Mouse (Mus musculus) lung, adult 18-20 months (tissue): ENCODE data around the gene Zfp759.
"Not testable (repeated sequence)": the region's sequence is repeated elsewhere in the genome, so short reads cannot be mapped to it uniquely, and the experiment has no call there.

ENCODE experiments used
- DNase-seq, 2 experiments: peaks; one replicate each; pipeline ENCODE4 v3.0.0; 2022; ENCODE audit warnings: mixed read lengths in 2 of 2

Zfp759 gene

GRCm38 (mm10) chr13:67121360-67121759 is at the start of gene Zfp759:
Gene Zfp759, plus strand, starts transcription at chr13:67121660.
- not testable (repeated sequence) for DNase-seq

- DNase-seq = no peak
Observed at GRCm38 (mm10) chr13:67072786-67073185, 48.7 kb upstream of the Zfp759 start.

DNA sequence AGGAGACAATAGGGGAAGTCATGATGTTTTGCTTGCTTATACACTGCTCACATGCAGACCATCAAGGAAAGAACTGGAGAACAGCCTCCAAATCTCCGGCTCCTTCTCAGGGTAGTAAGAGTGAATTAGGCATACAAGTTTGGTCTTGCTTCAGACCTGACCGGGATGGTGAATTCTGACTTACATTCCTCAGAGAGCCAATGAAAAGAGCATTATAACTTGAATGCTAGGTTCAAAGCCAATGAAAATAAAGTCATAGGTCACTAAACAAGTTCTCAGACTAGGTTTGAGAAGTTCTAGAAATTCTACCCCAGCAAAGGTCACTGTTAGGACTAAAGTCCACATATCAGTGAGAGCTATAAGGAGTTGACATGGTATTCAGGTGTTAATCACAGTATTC is 44.2 kb upstream of the Zfp759 start:
- no peak for DNase-seq

DNA sequence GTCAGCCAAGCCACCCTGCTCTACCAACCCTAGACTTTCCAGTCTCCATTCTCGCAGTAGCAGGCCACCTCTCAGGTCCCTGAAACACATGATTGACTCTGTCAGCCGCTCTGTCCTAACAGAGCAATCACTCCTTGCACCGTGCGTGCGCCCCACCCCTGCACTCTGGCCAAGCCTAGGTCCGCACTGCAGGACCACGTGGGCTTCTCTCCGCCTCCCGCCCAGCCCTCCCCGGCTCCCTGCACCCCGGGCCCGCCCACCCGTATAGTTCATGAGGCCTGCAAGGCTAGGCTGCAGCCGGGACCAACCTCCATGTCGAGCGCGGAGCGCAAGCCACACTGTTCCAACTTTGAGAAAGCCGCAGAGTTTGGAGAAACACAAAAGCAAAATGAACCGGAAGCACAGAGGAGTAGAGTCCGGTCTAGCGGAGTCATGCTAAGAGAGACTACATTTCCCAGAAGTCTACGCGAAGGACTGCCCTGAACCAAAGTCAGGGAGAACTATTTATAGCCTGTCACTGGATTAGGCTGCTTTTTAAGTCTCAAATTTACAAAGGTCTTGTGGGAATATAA is 40.2 kb upstream of the Zfp759 start:
- peak; percentile 83 to 86 for DNase-seq

DNA sequence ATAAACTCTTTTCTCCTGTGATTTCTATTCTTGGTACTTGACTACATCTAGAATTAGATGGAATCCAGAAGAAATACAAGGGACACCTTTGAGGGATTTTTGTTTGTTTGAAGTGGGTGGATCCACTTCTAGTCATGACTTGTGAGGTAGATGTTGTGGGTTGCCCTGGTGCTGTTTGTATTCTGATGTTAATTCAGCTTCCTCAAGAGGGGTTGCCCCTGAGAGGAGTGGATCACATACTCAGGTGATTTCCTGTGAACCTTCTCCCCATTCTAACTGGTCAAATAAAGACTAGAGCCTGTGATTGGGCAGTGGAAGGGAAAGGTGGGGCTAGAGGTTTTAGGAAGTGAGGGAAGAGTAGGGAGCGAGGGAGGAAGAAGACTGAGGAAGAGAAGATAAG is 39.5 kb upstream of the Zfp759 start:
- peak in 1 of 2 experiments; percentile 41 for DNase-seq

- DNase-seq = no peak
Observed at GRCm38 (mm10) chr13:67090154-67090553, 31.3 kb upstream of the Zfp759 start.

GRCm38 (mm10) chr13:67097876-67098275 is 23.6 kb upstream of the Zfp759 start, which contains the start of gene Zfp708:
Gene Zfp708, minus strand, starts transcription at chr13:67097976.
- no peak for DNase-seq

GRCm38 (mm10) chr13:67107681-67108080 is 13.8 kb upstream of the Zfp759 start:
- DNase-seq = no peak

GRCm38 (mm10) chr13:67108194-67108820 is 13.2 kb upstream of the Zfp759 start, which contains the start of gene Gm28557:
Gene Gm28557, minus strand, starts transcription at chr13:67108604.
- DNase-seq = peak; percentile 92 to 96

GRCm38 (mm10) chr13:67108821-67109206 is 12.6 kb upstream of the Zfp759 start:
- DNase-seq = peak in 1 of 2 experiments; percentile 50

GRCm38 (mm10) chr13:67112096-67112495 is 9.4 kb upstream of the Zfp759 start:
- DNase-seq = peak; percentile 17 to 19

DNA sequence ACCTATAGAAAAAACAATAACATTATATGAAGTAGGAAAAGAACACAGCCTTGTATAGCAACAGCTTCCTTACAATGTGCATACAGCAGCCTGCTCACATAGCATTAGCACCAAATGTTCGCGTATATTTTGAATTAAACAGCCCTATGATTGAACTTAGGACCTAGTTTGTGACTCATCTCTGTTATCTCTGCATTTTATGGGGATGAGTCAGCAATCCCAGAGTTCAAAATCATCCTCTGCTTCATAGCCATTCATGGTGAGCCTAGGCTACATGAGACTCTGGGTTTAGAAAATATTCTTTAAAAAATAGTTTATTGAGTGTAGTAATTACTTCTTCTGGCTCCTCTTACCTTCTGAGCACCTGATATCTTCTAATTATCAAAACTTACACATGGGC is 8.2 kb upstream of the Zfp759 start:
- no peak for DNase-seq

DNA sequence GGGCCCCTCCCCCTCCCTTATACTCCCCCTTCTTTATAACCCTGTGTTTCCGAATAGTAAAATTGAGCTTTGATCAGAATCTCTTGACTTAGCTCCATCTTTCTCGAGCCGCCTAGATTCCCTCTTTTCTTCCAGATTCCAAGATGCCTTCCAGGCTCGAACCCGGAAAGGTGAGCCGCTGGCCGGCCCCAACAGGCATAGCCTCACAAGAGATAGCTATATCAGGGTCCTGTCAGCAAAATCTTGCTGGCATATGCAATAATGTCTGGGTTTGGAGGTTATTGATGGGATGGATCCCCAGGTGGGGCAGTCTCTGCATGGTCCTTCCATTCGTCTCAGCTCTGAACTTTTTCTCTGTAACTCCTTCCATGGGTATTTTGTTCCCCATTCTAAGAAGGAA is 5.3 kb upstream of the Zfp759 start, which contains the start of gene Rslcan18:
Rslcan18 (minus strand) TSS at position 101 of the 400 bp plus-strand sequence.
- DNase-seq = not testable (repeated sequence)

DNA sequence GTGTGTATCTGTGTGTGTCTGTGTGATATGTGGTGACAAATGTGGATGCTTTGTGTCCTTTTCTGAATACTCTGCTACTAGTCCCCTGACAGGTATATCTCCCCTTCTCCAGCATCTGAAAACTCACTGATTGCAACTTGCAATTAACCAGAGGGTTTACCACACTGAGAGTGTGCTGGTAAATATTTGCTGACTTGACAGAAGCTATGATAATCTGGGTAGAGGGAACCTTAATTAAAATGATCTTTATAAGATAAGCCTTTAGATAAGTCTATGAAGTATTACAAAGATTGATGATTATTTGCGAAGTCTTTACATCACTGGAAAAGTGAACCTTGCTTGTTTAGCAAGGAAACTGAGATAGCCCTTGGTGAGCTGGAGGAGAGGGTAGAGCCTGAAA is 3.0 kb downstream of the Zfp759 start:
- DNase-seq = no peak

DNA sequence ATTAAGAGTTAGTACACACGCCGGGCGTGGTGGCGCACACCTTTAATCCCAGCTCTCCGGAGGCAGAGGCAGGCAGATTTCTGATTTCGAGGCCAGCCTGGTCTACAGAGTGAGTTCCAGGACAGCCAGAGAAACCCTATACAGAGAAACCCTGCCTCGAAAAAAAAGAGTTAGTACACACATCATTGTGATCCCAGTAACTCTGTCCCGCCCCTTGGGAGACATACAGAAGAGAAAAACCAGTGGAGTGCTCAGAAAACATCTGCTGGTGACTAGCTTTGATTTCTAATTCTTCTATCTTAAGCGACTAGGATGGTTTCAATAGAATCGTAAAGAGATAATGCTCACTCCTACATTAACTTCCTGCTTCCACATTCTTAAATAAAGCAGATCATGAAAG is 6.0 kb downstream of the Zfp759 start:
- DNase-seq = not testable (repeated sequence)

DNA sequence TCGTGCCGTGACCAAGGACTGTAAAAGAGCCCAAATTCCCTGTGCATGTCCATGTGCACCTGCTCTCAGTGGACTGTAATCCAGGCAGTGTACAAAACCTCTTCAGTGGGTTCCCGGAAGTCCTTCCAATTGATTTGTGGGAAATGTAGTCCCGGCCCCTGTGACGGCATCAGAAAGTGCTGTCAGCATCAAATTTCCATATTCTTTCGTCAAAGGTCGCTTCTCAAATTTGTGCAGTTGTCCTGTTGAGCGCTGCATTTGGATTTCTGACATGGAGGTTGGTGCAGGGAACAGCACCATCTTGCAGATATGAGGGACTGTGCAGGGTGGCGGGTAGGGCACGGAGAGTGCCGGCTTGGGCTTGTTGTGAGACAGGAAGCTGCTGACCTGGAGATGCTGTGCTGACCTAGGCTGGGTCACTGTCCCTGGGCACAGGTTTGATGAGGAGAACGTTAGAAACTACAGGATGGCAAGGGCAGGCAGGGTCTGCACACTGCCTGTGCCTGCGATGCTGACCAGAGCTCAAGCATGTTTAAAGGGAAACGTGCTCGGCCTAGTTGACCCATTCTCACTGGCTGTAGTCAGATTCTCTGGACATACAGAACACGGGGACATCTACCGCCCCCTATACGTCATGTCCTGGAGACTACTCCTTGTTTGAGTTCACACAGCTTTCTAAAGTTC is 6.7 kb downstream of the Zfp759 start:
- DNase-seq = peak; percentile 87 to 90

- DNase-seq = not testable (repeated sequence)
Observed at GRCm38 (mm10) chr13:67166122-67166521, 44.7 kb downstream of the Zfp759 start.

- DNase-seq = peak; percentile 86
Observed at GRCm38 (mm10) chr13:67172991-67173722, 51.7 kb downstream of the Zfp759 start, which contains the start of gene Rsl1. Gene Rsl1, plus strand, starts transcription at chr13:67173182.

GRCm38 (mm10) chr13:67173723-67174055 is 52.2 kb downstream of the Zfp759 start:
- DNase-seq = no peak
